Comparison of ENCODE assay signal across 7 mouse cellular contexts in genomic region chr15:89182328-89182741, GRCm38 (mm10). TPM values are rescaled to one million over a fixed set of nuclear protein-coding genes. Genes with fewer than 3 reads are reported as not detected.
DNase-seq lines count a peak whose midpoint lies in the region; ATAC-seq lines count a peak whose summit lies in the region.

No protein-coding gene starts in this region.

- ATAC-seq in erythroblast, adult 5-6 weeks (replicated peaks; ENCODE audit: low FRiP score, poor library complexity, severe bottlenecking), result no peak

- peak; percentile 67 for DNase-seq in NIH3T3 (ENCODE audit: low read depth)
- peak; percentile 84 for DNase-seq in cerebellum, adult 9-10 months
- peak; percentile 73 to 78 for DNase-seq in heart, adult 9 months (ENCODE audit: low spot score in 2 of 2)
- DNase-seq in kidney, adult 8-10 months, result peak; percentile 56
- DNase-seq in lung, postnatal 36 days, result peak; percentile 50
- no peak for DNase-seq in natural killer cell, adult 2 months (ENCODE audit: low spot score in 2 of 2)

RNA-seq across cellular contexts. Expression of gene Plxnb2, which starts 1.7 kb away (rescaled TPM):
- 9.6 and 14.2 TPM in 2 replicates for total RNA-seq in erythroblast, adult 5-6 weeks (2015; ENCODE audit: low replicate concordance)
- total RNA-seq in erythroblast, adult 5-6 weeks (2017; ENCODE audit: low replicate concordance), result 4.9 and 6.9 TPM in 2 replicates

RNA-seq across cellular contexts. Expression of gene Dennd6b, which starts 14.0 kb away (rescaled TPM):
- total RNA-seq in erythroblast, adult 5-6 weeks (2015; ENCODE audit: low replicate concordance), result not detected in 2 replicates
- total RNA-seq in erythroblast, adult 5-6 weeks (2017; ENCODE audit: low replicate concordance), result 0.84 and 1.7 TPM in 2 replicates

RNA-seq across cellular contexts. Expression of gene Ppp6r2, which starts 29.0 kb away (rescaled TPM):
- total RNA-seq in erythroblast, adult 5-6 weeks (2015; ENCODE audit: low replicate concordance), result 18.1 and 19.6 TPM in 2 replicates
- 26.2 and 47.5 TPM in 2 replicates for total RNA-seq in erythroblast, adult 5-6 weeks (2017; ENCODE audit: low replicate concordance)

RNA-seq across cellular contexts. Expression of gene Mapk11, which starts 32.9 kb away (rescaled TPM):
- total RNA-seq in erythroblast, adult 5-6 weeks (2015; ENCODE audit: low replicate concordance), result not detected in 2 replicates
- total RNA-seq in erythroblast, adult 5-6 weeks (2017; ENCODE audit: low replicate concordance), result 0.17 TPM in 1 of 2 replicates, not detected in the other

RNA-seq across cellular contexts. Expression of gene Mapk12, which starts 41.8 kb away (rescaled TPM):
- total RNA-seq in erythroblast, adult 5-6 weeks (2015; ENCODE audit: low replicate concordance), result not detected in 2 replicates
- not detected in 2 replicates for total RNA-seq in erythroblast, adult 5-6 weeks (2017; ENCODE audit: low replicate concordance)

Comparison
In these comparisons a context has a peak if more than half of its experiments do, and no peak if none do; other contexts are left out.
1. DNase-seq: peak in NIH3T3 (single experiment), cerebellum, adult 9-10 months (single experiment), heart, adult 9 months (2 of 2), kidney, adult 8-10 months (2 of 2) and lung, postnatal 36 days (single experiment); none in natural killer cell, adult 2 months (0 of 2).